Mouse (Mus musculus): ENCODE measurements at regions not wholly inside any gene's neighbourhood (a gene's known extent, or its start where the extent isn't known, plus 50 kb on each side); places are given as distances from the start of the nearest gene placed in this dataset.

- no peak for TF ChIP-seq EP300 (IDR thresholded peaks at IDR 0.05; ENCODE audit: insufficient read depth, low read depth, low read length)
- no peak for TF ChIP-seq CTCF (IDR thresholded peaks at IDR 0.05)
Measured at GRCm38 (mm10) chr1:149555355-149556007, 405.6 kb downstream of the Pla2g4a start.

Measured in heart, adult 2 months (tissue).